Mouse (Mus musculus) c-Kit-negative CD71-positive TER-119-positive erythroid progenitor cells, embryonic 14.5 days (primary cell): ENCODE data around the gene Dynll2.
"Not testable (repeated sequence)": the region's sequence is repeated elsewhere in the genome, so short reads cannot be mapped to it uniquely, and the experiment has no call there.

ENCODE experiments used
- DNase-seq: peaks from one replicate; pipeline ENCODE4 v3.0.0-alpha.2; 2013; ENCODE audit warnings: low read depth, low spot score

Gene Dynll2

GRCm38 (mm10) chr11:87987861-87988260 lies 528 bp upstream of the Dynll2 start:
- DNase-seq = no peak

- DNase-seq = peak; percentile 36
These were observed 1.1 kb downstream of the Dynll2 start for GRCm38 (mm10) chr11:87986141-87986741.

- no peak for DNase-seq
These were observed 1.7 kb downstream of the Dynll2 start for GRCm38 (mm10) chr11:87985643-87986042.

GRCm38 (mm10) chr11:87984571-87984970 lies 2.8 kb downstream of the Dynll2 start:
- no peak for DNase-seq

GRCm38 (mm10) chr11:87978905-87979304 lies 8.4 kb downstream of the Dynll2 start:
- no peak for DNase-seq

- DNase-seq = not testable (repeated sequence)
These were observed 10.3 kb downstream of the Dynll2 start for GRCm38 (mm10) chr11:87977021-87977420.

GRCm38 (mm10) chr11:87974477-87975181 lies 12.7 kb downstream of the Dynll2 start:
- DNase-seq = no peak

GRCm38 (mm10) chr11:87973559-87974305 lies 13.6 kb downstream of the Dynll2 start:
- no peak for DNase-seq

GRCm38 (mm10) chr11:87972829-87973228 lies 14.5 kb downstream of the Dynll2 start:
- no peak for DNase-seq

- no peak for DNase-seq
These were observed 18.8 kb downstream of the Dynll2 start for GRCm38 (mm10) chr11:87968356-87969122.

- DNase-seq = peak; percentile 67
These were observed 19.5 kb downstream of the Dynll2 start for GRCm38 (mm10) chr11:87967692-87968289.

- no peak for DNase-seq
These were observed 21.1 kb downstream of the Dynll2 start for GRCm38 (mm10) chr11:87966214-87966613.

GRCm38 (mm10) chr11:87965293-87965692 lies 22.0 kb downstream of the Dynll2 start:
- no peak for DNase-seq

GRCm38 (mm10) chr11:87957066-87957465 lies 30.3 kb downstream of the Dynll2 start:
- DNase-seq = no peak

GRCm38 (mm10) chr11:87955144-87955543 lies 32.2 kb downstream of the Dynll2 start:
- DNase-seq = no peak

- DNase-seq = no peak
These were observed 37.3 kb downstream of the Dynll2 start for GRCm38 (mm10) chr11:87949990-87950389.

- DNase-seq = no peak
These were observed 51.9 kb downstream of the Dynll2 start for GRCm38 (mm10) chr11:87935467-87935866.

- DNase-seq = no peak
These were observed 53.6 kb downstream of the Dynll2 start for GRCm38 (mm10) chr11:87933731-87934130.

GRCm38 (mm10) chr11:87930348-87930747 lies 57.0 kb downstream of the Dynll2 start:
- no peak for DNase-seq
